Mouse (Mus musculus) heart, adult 2 months (tissue): ENCODE measurements around the gene Angptl8. TPM values are rescaled to one million over a fixed set of nuclear protein-coding genes. Genes with fewer than 3 reads are reported as not detected.
"Not testable (repeated sequence)": the region's sequence is repeated elsewhere in the genome, so short reads cannot be mapped to it uniquely, and the experiment has no call there.

Source experiments
- DNase-seq, 2 experiments: peaks; one replicate each; pipeline ENCODE4 v3.0.0; 2021
- H3K27ac ChIP-seq: fragments of 200-600 bp; 2 replicates; pipeline ENCODE4 v1.8.1; 2022
- H3K27me3 ChIP-seq: fragments of 200-500 bp; 2 replicates; pipeline ENCODE4 v1.6.1; 2012; ENCODE audit warnings: mild to moderate bottlenecking, low read length, inconsistent platforms, mixed read lengths; ENCODE audit not compliant: control insufficient read depth, insufficient read depth
- H3K36me3 ChIP-seq: fragments of 200-500 bp; 2 replicates; pipeline ENCODE4 v1.6.1; 2012; ENCODE audit warnings: low read length, inconsistent platforms; ENCODE audit not compliant: control insufficient read depth, insufficient read depth
- H3K4me1 ChIP-seq: fragments of 200-500 bp; 2 replicates; pipeline ENCODE4 v1.6.1; 2011; ENCODE audit warnings: low read length; ENCODE audit not compliant: control insufficient read depth, insufficient read depth
- H3K4me3 ChIP-seq: fragments of 200-600 bp; 2 replicates; pipeline ENCODE4 v1.8.1; 2022
- H3K79me2 ChIP-seq: fragments of 200-500 bp; replicated peaks from 2 replicates; pipeline ENCODE4 v1.6.1; 2012; ENCODE audit warnings: mild to moderate bottlenecking, inconsistent platforms, low read length, moderate library complexity, mixed read lengths; ENCODE audit not compliant: control insufficient read depth, insufficient read depth
- H3K9ac ChIP-seq: fragments of 200-500 bp; 2 replicates; pipeline ENCODE4 v1.6.1; 2012; ENCODE audit warnings: low read depth, mild to moderate bottlenecking, control low read depth, inconsistent platforms, low read length, mixed read lengths
- CTCF ChIP-seq: fragments of 200-600 bp; IDR thresholded peaks from 2 replicates; pipeline ENCODE4 v1.8.1; 2022; ENCODE audit warnings: antibody characterized with exemption, mild to moderate bottlenecking, moderate library complexity
- EP300 ChIP-seq: fragments of 200-500 bp; IDR thresholded peaks from 2 replicates; pipeline ENCODE4 v1.6.1; 2011; ENCODE audit warnings: low read depth, low read length, control low read depth; ENCODE audit not compliant: insufficient read depth
- POLR2A ChIP-seq: fragments of 200-500 bp; IDR thresholded peaks from 2 replicates; pipeline ENCODE4 v1.6.1; 2011; ENCODE audit warnings: mild to moderate bottlenecking, low read depth, low read length, control low read depth; ENCODE audit not compliant: insufficient read depth
- WGBS: fragments of 180-500 bp; shearing (Covaris S2); methylation state at CpG from one replicate; pipeline ENCODE4 v1.1.7; 2018; 5-methylcytosine and 5-hydroxymethylcytosine counted together
- intact Hi-C: fragments of 180-260 bp; cut with DNase I; formaldehyde crosslinking; loops from one replicate; pipeline ENCODE4 v1.15.1; 2025
- polyA plus RNA-seq: library from polyadenylated mRNA; depleted of rRNA; stranded (reverse); fragments of >200 nt; gene quantifications from 2 replicates; pipeline ENCODE4 v1.2.3, GENCODE M21; 2012
- total RNA-seq, 2 experiments: library from RNA; stranded (reverse); gene quantifications; 2 replicates each; pipeline ENCODE4 v1.2.3; 2021

Angptl8 gene
- total and polyA plus RNA-seq, 3 experiments, result 2.4 TPM; not detected in 2

DNA sequence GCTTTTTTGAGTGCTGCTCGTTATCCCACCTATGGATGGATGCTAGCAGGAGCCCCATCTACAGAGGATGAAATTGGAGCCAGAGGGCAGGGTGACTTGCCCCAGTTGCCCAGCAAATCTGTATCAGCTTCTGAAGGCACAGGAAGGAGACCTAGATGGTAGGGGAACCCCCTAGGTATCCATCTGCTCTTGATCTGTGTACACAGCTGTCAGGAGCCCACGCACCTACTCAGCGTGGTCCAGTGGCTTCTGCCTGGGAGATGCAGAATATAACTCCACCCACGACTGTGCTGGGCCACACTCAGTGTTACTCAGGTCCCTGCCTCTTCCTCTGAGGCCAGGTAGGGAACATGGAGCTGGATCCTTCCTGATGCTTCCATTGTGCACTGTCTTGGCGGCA is 18.7 kb downstream of the Angptl8 start:
- Histone ChIP-seq H3K79me2 (no peaks in the 10 kb centered on the region; the same call in 1 of the 2 replicates), H3K4me1 (peaks cover 17% of the 10 kb centered on the region), H3K9ac (no peak overlapping the region), H3K4me3 (no peak overlapping the region), H3K27me3 (no peaks in the 10 kb centered on the region), H3K36me3 (no peaks in the 10 kb centered on the region; the same call in 1 of the 2 replicates), H3K27ac (no peak overlapping the region)
- DNase-seq, result no peak
- intact Hi-C loops, result no loop called here
- TF ChIP-seq CTCF (no peak), POLR2A (no peak), EP300 (no peak)
- 88% methylated on average over 5 of the region's 5 CpGs for WGBS

GRCm38 (mm10) chr9:21854894-21855293 is 19.6 kb downstream of the Angptl8 start:
- 84% methylated on average over 6 of the region's 6 CpGs for WGBS
- no peaks in the 10 kb centered on the region; the same call in 1 of the 2 replicates for H3K79me2 ChIP-seq

DNA sequence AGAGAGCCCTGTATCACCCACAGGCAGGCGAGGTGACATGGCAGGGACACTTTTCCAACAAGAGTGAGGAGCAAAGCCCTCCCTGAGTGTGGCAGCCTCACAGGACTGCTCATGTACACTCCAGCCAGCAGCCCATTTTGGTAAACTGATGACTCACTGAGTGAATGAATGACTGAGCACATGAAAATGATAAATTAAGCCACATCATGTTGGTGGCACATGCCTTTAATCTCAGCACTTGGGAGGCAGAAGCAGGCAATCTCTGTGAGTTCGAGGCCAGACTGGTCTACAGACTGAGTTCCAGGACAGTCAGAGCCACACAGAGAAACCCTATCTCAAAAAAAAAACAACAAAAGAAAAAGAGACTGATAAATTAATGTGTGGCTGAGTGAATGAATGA is 22.2 kb downstream of the Angptl8 start:
- Histone ChIP-seq H3K36me3 (no peaks in the 10 kb centered on the region), H3K27me3 (no peaks in the 10 kb centered on the region), H3K4me1 (peaks cover 8% of the 10 kb centered on the region), H3K79me2 (no peaks in the 10 kb centered on the region), H3K4me3 (no peak overlapping the region), H3K27ac (peak overlapping the region; percentile 85), H3K9ac (no peak overlapping the region)
- no peak for DNase-seq
- intact Hi-C loops, result no loop called here
- TF ChIP-seq POLR2A, result no peak
- TF ChIP-seq CTCF, result no peak
- no peak for TF ChIP-seq EP300
- 39% methylated on average over 2 of the region's 2 CpGs for WGBS

More at GRCm38 (mm10) chr9:21854894-21855293, 19.6 kb downstream of the Angptl8 start:
- no peaks in the 10 kb centered on the region; the same call in 1 of the 2 replicates for H3K36me3 ChIP-seq
- H3K4me1 ChIP-seq, result peaks cover 15% of the 10 kb centered on the region
- DNase-seq, result no peak
- TF ChIP-seq POLR2A (no peak), CTCF (no peak), EP300 (no peak)
- intact Hi-C loops, result no loop called here
- no peak overlapping the region for H3K9ac ChIP-seq
- no peak overlapping the region for H3K4me3 ChIP-seq
- no peaks in the 10 kb centered on the region for H3K27me3 ChIP-seq
- no peak overlapping the region for H3K27ac ChIP-seq

- TF ChIP-seq EP300 (peak; percentile 87), POLR2A (no peak), CTCF (peak; percentile 50)
- Histone ChIP-seq H3K4me3 (no peak overlapping the region), H3K9ac (no peak overlapping the region), H3K79me2 (no peaks in the 10 kb centered on the region), H3K4me1 (peaks cover 5% of the 10 kb centered on the region), H3K36me3 (no peaks in the 10 kb centered on the region), H3K27ac (peak overlapping the region; percentile 85), H3K27me3 (no peaks in the 10 kb centered on the region)
- 32% methylated on average over 6 of the region's 6 CpGs for WGBS
- DNase-seq, result peak; percentile 68 to 84
- intact Hi-C loops, result no loop called here
These were observed 22.8 kb downstream of the Angptl8 start for GRCm38 (mm10) chr9:21858084-21858483.

GRCm38 (mm10) chr9:21859606-21860005 is 24.3 kb downstream of the Angptl8 start:
- TF ChIP-seq POLR2A, result no peak
- no peak for TF ChIP-seq CTCF
- no peak for TF ChIP-seq EP300
- Histone ChIP-seq H3K4me1 (peaks cover 5% of the 10 kb centered on the region), H3K27me3 (no peaks in the 10 kb centered on the region), H3K4me3 (no peak overlapping the region), H3K27ac (peak overlapping the region; percentile 85), H3K79me2 (no peaks in the 10 kb centered on the region), H3K36me3 (no peaks in the 10 kb centered on the region), H3K9ac (no peak overlapping the region)
- DNase-seq, result no peak
- 69% methylated on average over 3 of the region's 3 CpGs for WGBS
- intact Hi-C loops, result no loop called here

DNA sequence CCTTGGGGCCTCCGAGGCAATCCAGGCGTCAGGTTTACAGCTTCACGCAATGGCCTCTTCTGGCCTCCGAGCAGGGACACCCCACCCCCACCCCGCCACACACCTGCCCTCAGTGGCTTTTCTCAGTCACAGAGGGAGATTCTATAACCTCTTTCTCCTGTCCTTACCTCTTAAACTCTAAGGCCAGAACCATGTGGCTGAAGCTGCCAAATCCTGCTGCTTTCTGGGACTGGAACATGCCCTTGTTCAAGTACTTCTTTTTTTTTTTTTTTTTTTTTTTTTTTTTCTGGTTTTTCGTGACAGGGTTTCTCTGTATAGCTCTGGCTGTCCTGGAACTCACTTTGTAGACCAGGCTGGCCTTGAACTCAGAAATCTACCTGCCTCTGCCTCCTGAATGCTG is 25.0 kb downstream of the Angptl8 start:
- H3K27ac ChIP-seq, H3K36me3 ChIP-seq, DNase-seq, H3K27me3 ChIP-seq, H3K4me3 ChIP-seq, H3K4me1 ChIP-seq, intact Hi-C loops, H3K9ac ChIP-seq, H3K79me2 ChIP-seq: not testable (repeated sequence)
- 85% methylated on average over 6 of the region's 6 CpGs for WGBS

- Histone ChIP-seq H3K27me3 (no peaks in the 10 kb centered on the region), H3K36me3 (no peaks in the 10 kb centered on the region), H3K4me1 (peaks cover 9% of the 10 kb centered on the region), H3K9ac (no peak overlapping the region), H3K4me3 (no peak overlapping the region), H3K79me2 (no peaks in the 10 kb centered on the region), H3K27ac (no peak overlapping the region)
- DNase-seq, result no peak
- WGBS, result 84% methylated on average over 1 of the region's 1 CpGs
- TF ChIP-seq EP300 (no peak), CTCF (no peak), POLR2A (no peak)
- intact Hi-C loops, result no loop called here
These were observed 26.9 kb downstream of the Angptl8 start for GRCm38 (mm10) chr9:21862181-21862580.
